Mouse (Mus musculus) myocyte (in vitro differentiated cells): Measurements from ENCODE around the gene Prkaa2. TPM values are rescaled to one million over a fixed set of nuclear protein-coding genes. Genes with fewer than 3 reads are reported as not detected.

Source experiments
- H3K27me3 ChIP-seq: one replicate; pipeline ENCODE4 v1.6.1; 2011; ENCODE audit not compliant: control insufficient read depth, insufficient read depth, insufficient read length
- H3K36me3 ChIP-seq: one replicate; pipeline ENCODE4 v1.6.1; 2011; ENCODE audit not compliant: control insufficient read depth, insufficient read depth
- H3K4me2 ChIP-seq: one replicate; pipeline ENCODE4 v1.6.1; 2011; ENCODE audit warnings: low read depth, control low read depth
- H3K4me3 ChIP-seq: one replicate; pipeline ENCODE4 v1.5.1; 2011; ENCODE audit warnings: mild to moderate bottlenecking, control low read depth, moderate library complexity
- H3K79me2 ChIP-seq: one replicate; pipeline ENCODE4 v1.6.1; 2011; ENCODE audit not compliant: control insufficient read depth, insufficient read depth
- H3ac ChIP-seq: one replicate; pipeline ENCODE4 v1.6.1; 2011; ENCODE audit not compliant: control insufficient read depth, insufficient read length
- CEBPB ChIP-seq: IDR thresholded peaks from 2 replicates; pipeline ENCODE4 v1.6.1; 2011; ENCODE audit warnings: mild to moderate bottlenecking, moderate library complexity; ENCODE audit not compliant: poor library complexity, insufficient read depth, severe bottlenecking
- E2F4 ChIP-seq: IDR thresholded peaks from one replicate; pipeline ENCODE4 v1.6.1; 2011; ENCODE audit warnings: mild to moderate bottlenecking, control low read depth, moderate library complexity; ENCODE audit not compliant: insufficient read depth
- MAX ChIP-seq: IDR thresholded peaks from one replicate; pipeline ENCODE4 v1.6.1; 2011; ENCODE audit warnings: low read depth, mild to moderate bottlenecking, control low read depth
- MYOD1 ChIP-seq, 3 experiments: IDR thresholded peaks; one replicate each; pipeline ENCODE4 v1.6.1; 2011; ENCODE audit warnings: control low read depth in 2 of 3, low read depth in 2 of 3, mild to moderate bottlenecking in 2 of 3, moderate library complexity in 1 of 3; ENCODE audit not compliant: insufficient read length in 2 of 3, control insufficient read depth in 1 of 3
- MYOG ChIP-seq, 3 experiments: IDR thresholded peaks; one replicate each; pipeline ENCODE4 v1.6.1; 2011; ENCODE audit warnings: control low read depth in 2 of 3, low read depth in 2 of 3, mild to moderate bottlenecking in 2 of 3; ENCODE audit not compliant: insufficient read length in 2 of 3, control insufficient read depth in 1 of 3, insufficient read depth in 1 of 3
- POLR2A ChIP-seq: IDR thresholded peaks from one replicate; pipeline ENCODE4 v1.6.1; 2011; ENCODE audit warnings: low read depth, mild to moderate bottlenecking, control low read depth, moderate library complexity; ENCODE audit not compliant: insufficient read length
- POLR2AphosphoS2 ChIP-seq: IDR thresholded peaks from one replicate; pipeline ENCODE4 v1.6.1; 2011; ENCODE audit warnings: low read depth, control low read depth; ENCODE audit not compliant: insufficient read length
- REST ChIP-seq: IDR thresholded peaks from one replicate; pipeline ENCODE4 v1.6.1; 2011; ENCODE audit warnings: mild to moderate bottlenecking, control low read depth, moderate library complexity; ENCODE audit not compliant: insufficient read depth, insufficient read length
- SRF ChIP-seq: IDR thresholded peaks from one replicate; pipeline ENCODE4 v1.6.1; 2011; ENCODE audit warnings: low read depth; ENCODE audit not compliant: control insufficient read depth, insufficient read length
- TCF12 ChIP-seq: IDR thresholded peaks from one replicate; pipeline ENCODE4 v1.6.1; 2011; ENCODE audit warnings: mild to moderate bottlenecking, control low read depth; ENCODE audit not compliant: poor library complexity, insufficient read depth, severe bottlenecking
- TCF3 ChIP-seq: IDR thresholded peaks from one replicate; pipeline ENCODE4 v1.6.1; 2011; ENCODE audit warnings: low read depth, control low read depth; ENCODE audit not compliant: insufficient read length
- USF1 ChIP-seq: IDR thresholded peaks from one replicate; pipeline ENCODE4 v1.6.1; 2011; ENCODE audit warnings: low read depth, mild to moderate bottlenecking, control low read depth, moderate library complexity
- polyA plus RNA-seq: library from polyadenylated mRNA; unstranded; fragments of >200 nt; fragmentation: generic; extraction: Trizol; gene quantifications from one replicate; pipeline ENCODE4 v1.2.1, GENCODE M21; 2012; ENCODE audit warnings: missing spikeins

Prkaa2 gene
- polyA plus RNA-seq, 1 experiment, result 2.2 TPM

GRCm38 (mm10) chr4:105157276-105158168 lies 47.8 kb upstream of the Prkaa2 start, which contains the start of gene Plpp3:
Gene Plpp3 (plus strand): TSS chr4:105157347.
- Histone ChIP-seq H3K27me3 (no peaks in the 10 kb centered on the region), H3K4me3 (peak within 1 kb of the TSS; percentile 93), H3K36me3 (no peaks in the 10 kb centered on the region), H3K4me2 (peak within 1 kb of the TSS; percentile 95), H3ac (peak within 1 kb of the TSS; percentile 38), H3K79me2 (peaks cover 8% of the 10 kb centered on the region)
- peak; percentile 98 for TF ChIP-seq POLR2AphosphoS2
- TF ChIP-seq SRF, result no peak
- peak; percentile 33 for TF ChIP-seq REST
- TF ChIP-seq MYOD1 (IDR thresholded peaks at IDR 0.05; ENCODE audit: control insufficient read depth in 1 of 3, insufficient read length in 2 of 3, low read depth in 2 of 3), result peak in 1 of 3 experiments; percentile 2
- peak in 1 of 3 experiments; percentile 22 for TF ChIP-seq MYOG (IDR thresholded peaks at IDR 0.05; ENCODE audit: control insufficient read depth in 1 of 3, insufficient read depth in 1 of 3, insufficient read length in 2 of 3, low read depth in 2 of 3)
- TF ChIP-seq MAX, result no peak
- TF ChIP-seq E2F4, result no peak
- no peak for TF ChIP-seq USF1
- no peak for TF ChIP-seq CEBPB
- no peak for TF ChIP-seq TCF3
- TF ChIP-seq POLR2A, result peak; percentile 95
- no peak for TF ChIP-seq TCF12

GRCm38 (mm10) chr4:105156955-105157275 lies 47.2 kb upstream of the Prkaa2 start:
- Histone ChIP-seq H3K79me2 (peaks cover 8% of the 10 kb centered on the region), H3ac (peak overlapping the region; percentile 38), H3K4me2 (peak overlapping the region; percentile 95), H3K36me3 (no peaks in the 10 kb centered on the region), H3K27me3 (no peaks in the 10 kb centered on the region), H3K4me3 (peak overlapping the region; percentile 93)
- no peak for TF ChIP-seq TCF12
- TF ChIP-seq CEBPB, result no peak
- TF ChIP-seq POLR2AphosphoS2, result no peak
- no peak for TF ChIP-seq MYOD1 (IDR thresholded peaks at IDR 0.05; ENCODE audit: control insufficient read depth in 1 of 3, insufficient read length in 2 of 3, low read depth in 2 of 3)

GRCm38 (mm10) chr4:105156281-105156680 lies 46.6 kb upstream of the Prkaa2 start:
- Histone ChIP-seq H3K36me3 (no peaks in the 10 kb centered on the region), H3K27me3 (no peaks in the 10 kb centered on the region), H3K4me3 (peak overlapping the region; percentile 93), H3K79me2 (peaks cover 8% of the 10 kb centered on the region), H3ac (no peak overlapping the region), H3K4me2 (no peak overlapping the region)
- TF ChIP-seq MYOD1 (IDR thresholded peaks at IDR 0.05; ENCODE audit: control insufficient read depth in 1 of 3, insufficient read length in 2 of 3, low read depth in 2 of 3) (no peak), POLR2A (no peak), MYOG (IDR thresholded peaks at IDR 0.05; ENCODE audit: control insufficient read depth in 1 of 3, insufficient read depth in 1 of 3, insufficient read length in 2 of 3, low read depth in 2 of 3) (no peak), REST (no peak), SRF (no peak), E2F4 (no peak), TCF3 (no peak), CEBPB (no peak), USF1 (no peak), TCF12 (no peak)

GRCm38 (mm10) chr4:105153227-105153626 lies 43.5 kb upstream of the Prkaa2 start:
- Histone ChIP-seq H3K27me3 (no peaks in the 10 kb centered on the region), H3K36me3 (no peaks in the 10 kb centered on the region), H3K4me3 (no peak overlapping the region), H3K79me2 (no peaks in the 10 kb centered on the region), H3K4me2 (no peak overlapping the region), H3ac (no peak overlapping the region)
- TF ChIP-seq USF1 (no peak), SRF (no peak), POLR2AphosphoS2 (no peak), CEBPB (no peak), TCF12 (no peak), REST (no peak), POLR2A (no peak), E2F4 (no peak), TCF3 (no peak), MYOG (IDR thresholded peaks at IDR 0.05; ENCODE audit: control insufficient read depth in 1 of 3, insufficient read depth in 1 of 3, insufficient read length in 2 of 3, low read depth in 2 of 3) (no peak), MYOD1 (IDR thresholded peaks at IDR 0.05; ENCODE audit: control insufficient read depth in 1 of 3, insufficient read length in 2 of 3, low read depth in 2 of 3) (no peak), MAX (no peak)
